Mouse (Mus musculus) mesoderm, embryonic 11.5 days (tissue): ENCODE measurements around the gene Trappc11.
"Not testable (repeated sequence)": the region's sequence is repeated elsewhere in the genome, so short reads cannot be mapped to it uniquely, and the experiment has no call there.

Source experiments
- DNase-seq: peaks from one replicate; pipeline ENCODE4 v3.0.0-alpha.2; 2012; ENCODE audit warnings: low read depth, low spot score

Gene Trappc11

DNA sequence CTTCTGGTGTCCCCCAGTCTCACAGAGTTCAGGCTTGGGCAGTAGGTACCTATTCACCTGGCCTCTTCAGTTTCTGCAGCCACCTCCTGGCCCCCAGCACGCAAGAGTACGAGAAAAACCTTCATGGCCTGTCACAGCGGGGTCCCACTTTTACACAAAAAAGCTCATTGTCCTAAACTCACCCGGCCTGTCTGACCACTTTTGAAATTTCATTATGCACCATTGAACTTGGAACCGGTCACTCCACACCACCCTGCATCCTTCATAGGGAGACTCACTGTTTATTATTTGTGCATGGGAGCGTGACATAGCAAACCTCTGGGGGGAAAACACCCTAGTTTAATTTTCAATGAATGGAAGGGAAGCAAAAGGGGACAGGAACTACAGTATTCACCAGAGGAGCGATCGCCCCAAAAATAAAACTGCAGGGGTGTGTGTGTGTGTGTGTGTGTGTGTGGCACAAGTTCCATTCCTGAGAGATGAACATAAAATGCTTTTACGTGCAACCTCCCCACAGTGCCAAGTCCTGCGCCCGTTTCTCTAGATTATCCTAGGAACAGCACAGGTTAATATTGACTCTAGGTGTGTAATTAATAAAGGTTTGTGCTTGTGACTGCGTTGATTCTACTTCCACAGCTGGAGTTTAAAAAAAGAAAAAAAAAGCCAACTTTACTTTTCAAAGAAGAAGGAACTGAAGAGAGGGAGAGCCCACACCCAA, 50.8 kb downstream of the Trappc11 start:
- peak; percentile 13 for DNase-seq

DNA sequence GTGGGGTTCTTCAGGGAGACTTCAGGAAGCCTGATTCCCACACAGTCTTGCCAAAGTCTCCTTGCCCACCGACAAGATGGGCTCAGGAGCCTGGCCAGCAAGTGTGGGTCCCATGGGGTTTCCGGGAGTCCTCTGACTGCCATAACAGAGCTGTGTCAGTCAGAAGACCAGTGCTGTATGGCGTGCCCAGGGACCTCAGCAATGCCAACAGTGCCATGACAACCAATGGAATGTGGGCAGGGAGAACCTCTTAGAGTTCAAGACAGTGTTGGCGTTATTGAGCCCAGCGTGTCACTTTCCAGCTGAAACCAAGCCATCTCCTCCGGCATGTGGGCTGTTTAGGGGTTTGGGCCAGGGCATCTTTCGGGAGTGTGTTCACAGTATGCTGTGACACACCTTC, 53.2 kb downstream of the Trappc11 start:
- no peak for DNase-seq

DNA sequence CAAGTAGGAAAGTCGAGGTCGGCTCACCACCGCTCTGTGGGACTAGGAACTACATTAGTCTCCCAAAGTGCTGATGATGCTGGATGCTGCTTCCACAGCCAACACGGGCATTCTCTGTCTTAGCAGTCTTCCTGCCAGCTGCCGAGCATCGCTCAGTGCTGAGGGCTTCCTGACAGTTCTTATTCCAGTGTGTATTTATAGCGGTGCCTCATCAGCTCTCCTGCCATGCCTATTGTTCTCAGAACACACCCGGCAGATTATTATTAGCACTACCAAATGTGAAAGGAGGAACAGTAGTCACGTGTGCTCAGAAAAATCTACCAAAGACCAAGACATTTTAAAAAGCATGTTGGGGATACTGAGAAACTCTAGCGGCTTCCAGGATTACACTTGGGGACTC, 71.6 kb downstream of the Trappc11 start:
- peak; percentile 12 for DNase-seq

DNA sequence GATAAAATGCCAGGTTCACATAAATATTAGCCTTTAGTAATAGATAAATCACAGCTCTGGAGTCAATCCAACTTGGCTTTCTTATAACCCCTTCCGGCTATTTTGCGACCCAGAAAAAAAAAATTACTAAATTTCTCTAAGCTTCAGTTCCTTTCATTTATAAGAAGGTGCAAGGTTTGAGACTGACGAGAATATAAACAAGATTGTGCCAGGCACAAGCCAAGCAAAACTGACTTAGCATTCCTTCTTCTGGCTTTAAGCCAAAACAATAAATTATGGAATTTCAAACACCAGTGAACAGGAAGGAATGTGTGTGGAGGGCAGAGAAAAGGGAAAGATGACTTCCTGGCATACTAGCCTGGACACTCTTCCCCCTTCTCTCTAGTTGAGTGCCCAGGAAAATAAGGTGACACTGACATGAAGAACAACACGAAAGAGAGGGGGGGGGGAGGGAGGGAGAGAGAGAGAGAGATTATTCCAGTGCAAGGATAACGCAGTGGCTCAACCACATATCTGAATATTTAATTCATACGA, 74.0 kb downstream of the Trappc11 start:
- peak; percentile 34 for DNase-seq

DNA sequence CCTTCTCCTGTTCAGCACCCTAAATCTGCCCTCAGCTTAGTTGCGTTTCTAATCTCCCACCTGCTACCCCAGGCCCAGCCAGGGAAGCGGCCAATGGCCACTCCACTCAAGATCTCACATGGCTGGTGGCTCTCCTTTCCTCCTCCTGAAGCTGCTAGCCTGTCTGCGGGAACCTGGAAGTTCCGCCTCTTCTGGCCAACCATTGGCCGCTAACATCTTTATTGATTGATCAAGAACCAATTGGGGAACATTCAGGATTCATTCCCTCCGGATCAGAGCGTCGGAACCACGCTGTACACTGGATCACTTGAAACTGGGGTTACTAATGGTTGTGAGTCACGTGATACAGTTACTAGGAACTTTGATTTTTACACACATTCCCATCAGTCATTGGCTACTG, 74.7 kb downstream of the Trappc11 start:
- no peak for DNase-seq

DNA sequence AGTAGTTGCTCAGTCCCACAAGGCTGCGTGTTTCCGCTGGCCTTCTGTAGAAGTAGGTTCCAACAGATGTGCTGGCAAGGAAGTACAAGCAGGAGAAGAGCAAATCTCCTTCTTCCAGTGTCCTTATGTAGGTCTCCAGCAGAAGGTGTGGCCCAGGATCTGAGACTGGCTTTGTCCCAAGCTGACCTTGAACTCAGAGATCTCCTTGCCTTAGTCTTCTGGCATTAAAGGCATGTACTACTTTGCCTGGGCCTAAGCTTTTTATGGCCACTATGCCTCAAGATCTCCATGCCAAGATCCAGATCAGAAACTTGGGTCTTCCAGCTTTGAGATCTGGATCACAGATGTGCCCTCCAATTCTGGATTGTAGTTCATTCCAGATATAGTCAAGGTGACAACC, 84.1 kb downstream of the Trappc11 start:
- DNase-seq: not testable (repeated sequence)

DNA sequence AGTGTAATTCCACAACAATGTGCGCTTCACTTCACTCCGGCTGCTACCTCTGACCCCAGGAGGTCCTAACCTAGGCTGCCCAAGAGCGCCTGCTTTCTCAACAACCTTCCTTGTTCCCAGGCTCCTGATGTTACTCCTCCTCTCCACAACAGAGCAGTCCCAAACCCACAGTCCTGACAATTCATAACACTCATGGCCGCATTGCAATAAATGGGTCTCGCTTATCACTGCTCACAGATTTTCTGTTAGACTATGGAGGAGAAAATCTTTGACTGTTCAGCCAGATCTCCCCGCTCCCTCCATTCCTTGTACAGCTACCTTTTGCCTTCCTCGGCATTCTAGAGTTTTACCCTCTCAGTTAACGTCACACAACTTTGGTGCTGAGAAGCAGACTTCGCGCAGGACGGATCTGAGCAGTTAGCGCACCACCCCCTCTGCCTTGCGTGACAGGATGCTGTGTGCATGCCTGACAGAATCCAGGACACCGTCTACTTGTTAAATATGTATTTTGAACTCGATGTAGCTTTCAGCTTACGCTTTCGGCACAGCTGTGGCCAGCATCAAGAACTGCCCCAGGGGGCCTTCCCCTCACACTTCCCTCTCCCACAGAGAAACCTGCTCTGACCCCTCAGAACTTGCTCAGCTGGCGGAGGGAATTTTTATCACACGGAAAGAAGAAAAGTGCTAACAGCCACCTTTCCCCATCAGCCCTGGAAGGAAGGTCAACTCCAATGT, 86.8 kb downstream of the Trappc11 start, which contains the start of gene Stox2:
Gene Stox2, minus strand, starts transcription at position 51 of the 735 bp plus-strand sequence.
- peak; percentile 4 for DNase-seq
